Mouse (Mus musculus) kidney, embryonic 14.5 days (tissue): ENCODE results near the gene Cldn13. TPM values are rescaled to one million over a fixed set of nuclear protein-coding genes. Genes with fewer than 3 reads are reported as not detected.
A peak's percentile ranks its signal among the peaks of the same experiment; 100 is the strongest.

Source experiments
- ATAC-seq: fragments of 200-750 bp; cut with Nextera tagmentation; 2 replicates; pipeline ENCODE4 v1.8.0; 2017; ENCODE audit warnings: moderate number of reproducible peaks, mild to moderate bottlenecking, moderate TSS enrichment, moderate library complexity; ENCODE audit not compliant: low FRiP score, low TSS enrichment
- H3K27ac ChIP-seq: fragments of 300-500 bp; sonication (generic); 2 replicates; pipeline ENCODE4 v1.5.1; 2014; ENCODE audit warnings: low read depth, mild to moderate bottlenecking, low read length, moderate library complexity, mixed read lengths
- H3K27me3 ChIP-seq: fragments of 300-500 bp; sonication (generic); 2 replicates; pipeline ENCODE4 v1.6.1; 2014; ENCODE audit warnings: mild to moderate bottlenecking, low read length; ENCODE audit not compliant: control insufficient read depth, insufficient read depth
- H3K36me3 ChIP-seq: fragments of 300-500 bp; sonication (generic); 2 replicates; pipeline ENCODE4 v1.6.1; 2014; ENCODE audit warnings: low read length, mixed read lengths; ENCODE audit not compliant: control insufficient read depth, insufficient read depth
- H3K4me1 ChIP-seq: fragments of 300-500 bp; sonication (generic); 2 replicates; pipeline ENCODE4 v1.6.1; 2014; ENCODE audit warnings: low read length, mixed read lengths; ENCODE audit not compliant: control insufficient read depth, insufficient read depth
- H3K4me2 ChIP-seq: fragments of 300-500 bp; sonication (generic); replicated peaks from 2 replicates; pipeline ENCODE4 v1.6.1; 2014; ENCODE audit warnings: low read depth, mild to moderate bottlenecking, low read length
- H3K4me3 ChIP-seq: fragments of 300-500 bp; sonication (generic); 2 replicates; pipeline ENCODE4 v1.5.1; 2014; ENCODE audit warnings: mild to moderate bottlenecking, low read length
- H3K9ac ChIP-seq: fragments of 300-500 bp; sonication (generic); 2 replicates; pipeline ENCODE4 v1.6.1; 2014; ENCODE audit warnings: low read depth, mild to moderate bottlenecking, low read length, moderate library complexity
- H3K9me3 ChIP-seq: fragments of 300-500 bp; sonication (generic); 2 replicates; pipeline ENCODE4 v1.6.1; 2016; ENCODE audit warnings: low read length; ENCODE audit not compliant: control insufficient read depth
- WGBS: fragments of 180-500 bp; shearing (Covaris S2); extraction: QIAGEN DNeasy Blood & Tissue Kit; methylation state at CpG from one replicate; pipeline ENCODE4 v1.1.7; 2014; 5-methylcytosine and 5-hydroxymethylcytosine counted together
- polyA plus RNA-seq: library from polyadenylated mRNA; unstranded; fragments of >200 nt; fragmentation: Nextera tagmentation; extraction: Ambion mirVana; gene quantifications from 2 replicates; pipeline ENCODE4 v1.2.1, GENCODE M21; 2014

Cldn13 gene
- polyA plus RNA-seq, 1 experiment from 2014 or later = 0.20 TPM

DNA sequence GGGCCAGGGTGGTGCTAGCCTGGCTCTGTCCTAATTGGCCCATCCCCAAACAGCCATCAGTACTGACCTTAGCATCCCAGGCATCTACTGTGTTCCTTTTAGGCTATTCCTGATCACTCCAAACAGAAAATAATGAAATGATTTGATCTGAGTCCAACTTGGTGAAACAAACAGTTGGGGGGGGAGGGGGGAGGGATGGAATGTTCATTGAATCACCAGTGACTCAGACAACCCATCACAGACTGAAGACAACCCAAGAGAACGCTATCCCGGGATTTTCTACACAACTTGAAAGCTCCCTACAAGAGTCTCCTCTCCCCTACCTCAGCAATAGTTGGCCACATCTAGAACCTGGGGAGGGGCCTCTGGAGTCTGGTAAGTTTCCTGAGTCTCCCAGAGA lies 3.4 kb downstream of the Cldn13 start:
- Histone ChIP-seq H3K4me2 (no peak overlapping the region), H3K27me3 (no peaks in the 10 kb centered on the region), H3K4me3 (no peak overlapping the region), H3K27ac (no peak overlapping the region), H3K36me3 (no peaks in the 10 kb centered on the region), H3K4me1 (no peaks in the 10 kb centered on the region), H3K9me3 (no peaks in the 10 kb centered on the region), H3K9ac (no peak overlapping the region)
- no peak for ATAC-seq
- 93% methylated on average over 2 of the region's 2 CpGs for WGBS

DNA sequence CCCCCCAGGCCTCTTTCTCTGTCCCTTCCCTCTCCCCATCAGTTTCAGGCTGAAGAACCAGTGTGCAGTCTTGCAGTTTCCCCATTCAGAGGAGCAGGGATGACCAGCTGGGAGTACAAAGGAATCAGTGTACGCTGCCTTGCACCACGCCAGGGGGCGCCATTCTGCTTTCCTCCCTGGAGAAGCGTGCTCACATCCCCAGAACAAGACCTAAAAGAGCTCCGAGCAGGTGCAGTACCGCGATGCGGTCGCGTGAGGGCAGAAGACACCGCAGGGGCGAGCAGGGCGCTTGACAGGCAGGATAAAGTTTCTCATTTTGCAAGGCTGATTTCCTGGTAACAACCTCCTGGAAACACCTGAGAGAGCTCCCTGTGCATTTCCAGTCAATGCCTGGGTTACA lies 8.2 kb downstream of the Cldn13 start:
- H3K9ac ChIP-seq = no peak overlapping the region
- no peak overlapping the region for H3K27ac ChIP-seq
- 2% methylated on average over 13 of the region's 13 CpGs for WGBS

DNA sequence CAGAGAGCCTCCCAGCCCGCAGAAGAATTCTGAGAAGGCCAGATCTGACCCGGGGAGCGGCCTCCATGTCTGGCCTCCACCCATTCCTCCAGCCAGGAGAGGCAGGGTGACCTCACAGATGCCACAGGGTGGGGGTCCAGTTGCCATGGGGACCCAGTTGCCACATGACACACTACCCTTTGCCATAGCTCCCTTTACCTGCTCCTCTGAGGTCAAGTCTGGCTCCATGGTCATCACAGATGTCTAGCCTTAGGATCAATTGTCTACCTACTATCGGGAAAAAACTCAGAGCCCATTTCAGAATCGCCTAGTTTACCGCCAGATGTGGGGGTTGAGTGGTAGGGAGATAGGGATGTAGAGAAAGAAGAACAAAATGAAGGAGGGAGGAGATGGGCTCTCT lies 8.7 kb downstream of the Cldn13 start, which contains the start of gene Tmem270:
TSS of gene Tmem270 (minus strand) at position 101 of the 400 bp plus-strand sequence.
- Histone ChIP-seq H3K9me3 (no peaks in the 10 kb centered on the region), H3K9ac (no peak within 1 kb of the TSS)
- peak; percentile 20; the same call in 1 of the 2 replicates for ATAC-seq

More for the DNA sequence above, 8.2 kb downstream of the Cldn13 start:
- no peaks in the 10 kb centered on the region for H3K27me3 ChIP-seq
- ATAC-seq = peak; percentile 86
- no peaks in the 10 kb centered on the region for H3K4me1 ChIP-seq
- no peak overlapping the region for H3K4me3 ChIP-seq
- no peaks in the 10 kb centered on the region for H3K9me3 ChIP-seq
- H3K36me3 ChIP-seq = no peaks in the 10 kb centered on the region
- H3K4me2 ChIP-seq = no peak overlapping the region

DNA sequence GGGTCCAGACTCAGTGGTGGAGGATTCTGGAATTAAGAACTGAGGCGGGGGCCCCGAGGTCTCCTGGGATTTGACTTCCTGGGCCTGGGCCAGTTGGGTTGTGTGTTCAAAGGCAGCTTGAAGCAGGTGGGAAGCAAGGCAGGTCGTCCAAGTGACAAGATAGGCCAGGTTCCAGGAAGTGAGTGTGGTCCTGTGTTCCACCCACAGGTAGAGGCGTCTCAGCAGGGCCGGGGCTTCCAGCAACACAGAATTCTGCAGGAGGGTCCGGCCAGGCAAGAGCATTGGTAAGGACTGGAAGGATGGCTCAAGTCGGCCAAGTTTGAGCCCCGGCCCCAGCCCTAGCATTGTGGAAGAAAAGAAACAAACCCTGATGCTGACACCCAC lies 13.7 kb downstream of the Cldn13 start:
- no peak overlapping the region for H3K9ac ChIP-seq
- H3K4me2 ChIP-seq = no peak overlapping the region
- 0 out of 2 replicates have a peak, but pooled peaks cover 3% of the 10 kb centered on the region for H3K4me1 ChIP-seq
- no peaks in the 10 kb centered on the region for H3K36me3 ChIP-seq
- H3K9me3 ChIP-seq = no peaks in the 10 kb centered on the region
- no peak overlapping the region for H3K27ac ChIP-seq
- no peak overlapping the region for H3K4me3 ChIP-seq
- WGBS = 75% methylated on average over 8 of the region's 8 CpGs
- no peaks in the 10 kb centered on the region for H3K27me3 ChIP-seq
- ATAC-seq = no peak

More for the DNA sequence above, 8.7 kb downstream of the Cldn13 start, which contains the start of gene Tmem270:
- H3K4me2 ChIP-seq = no peak within 1 kb of the TSS
- H3K36me3 ChIP-seq = no peaks in the 10 kb centered on the region
- no peaks in the 10 kb centered on the region for H3K27me3 ChIP-seq
- H3K4me3 ChIP-seq = no peak within 1 kb of the TSS
- no peaks in the 10 kb centered on the region for H3K4me1 ChIP-seq
- WGBS = 85% methylated on average over 6 of the region's 6 CpGs
- H3K27ac ChIP-seq = no peak within 1 kb of the TSS

DNA sequence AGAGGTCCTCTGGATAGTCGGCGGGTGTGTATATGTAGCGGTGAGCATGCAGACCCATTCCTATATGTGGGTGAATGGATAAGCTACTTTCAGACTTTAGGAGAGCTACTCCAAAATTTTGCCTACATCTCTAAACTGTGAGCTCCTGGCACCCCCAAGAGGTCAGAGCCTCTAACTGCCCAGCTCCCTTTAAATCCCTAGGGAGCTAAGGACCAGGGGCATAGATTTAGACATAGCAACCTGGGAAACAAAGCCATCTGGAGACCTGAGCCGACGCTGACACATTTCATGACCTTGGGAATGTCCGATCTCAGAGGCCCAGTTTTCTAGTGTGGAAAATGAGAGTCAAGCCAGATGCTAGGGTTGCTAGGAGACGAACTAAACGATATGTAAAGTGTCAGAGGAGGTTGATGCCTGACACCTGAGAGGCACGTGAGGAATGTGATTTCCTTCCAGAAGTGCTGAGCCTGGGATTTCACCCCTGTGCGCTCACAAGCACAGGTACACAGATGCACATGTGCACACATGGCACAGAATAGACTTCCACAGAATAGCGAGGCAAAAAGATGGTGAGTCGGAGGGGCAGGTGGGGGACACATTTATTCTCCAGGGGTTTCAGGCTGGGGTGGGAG lies 14.2 kb downstream of the Cldn13 start:
- ATAC-seq = peak; percentile 64; the same call in 1 of the 2 replicates
- Histone ChIP-seq H3K9me3 (no peaks in the 10 kb centered on the region), H3K4me3 (no peak overlapping the region), H3K4me2 (no peak overlapping the region), H3K27ac (no peak overlapping the region), H3K27me3 (no peaks in the 10 kb centered on the region), H3K36me3 (no peaks in the 10 kb centered on the region), H3K4me1 (0 out of 2 replicates have a peak, but pooled peaks cover 3% of the 10 kb centered on the region), H3K9ac (no peak overlapping the region)
- WGBS = 40% methylated on average over 12 of the region's 12 CpGs

DNA sequence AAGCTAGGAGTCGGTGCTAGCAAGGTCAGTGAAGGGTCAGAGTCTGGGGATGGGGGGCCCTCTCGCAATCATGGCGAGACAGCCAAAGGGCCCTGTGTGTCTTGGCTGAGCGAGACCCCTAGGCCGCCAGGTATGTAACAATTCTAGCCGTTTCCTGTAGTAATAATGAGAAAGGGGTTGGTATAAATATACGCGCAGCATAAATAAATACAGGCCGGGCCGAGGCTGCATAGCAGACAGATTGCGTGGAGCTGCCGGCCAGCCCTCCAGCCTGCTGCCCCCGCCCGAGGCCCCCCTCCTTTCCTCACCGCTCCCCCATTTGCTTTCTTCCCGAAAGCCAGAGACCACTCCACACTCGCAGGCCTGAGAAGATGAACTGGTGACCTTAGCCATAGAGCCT lies 17.7 kb downstream of the Cldn13 start:
- Histone ChIP-seq H3K36me3 (no peaks in the 10 kb centered on the region), H3K9ac (no peak overlapping the region), H3K4me1 (0 out of 2 replicates have a peak, but pooled peaks cover 3% of the 10 kb centered on the region), H3K4me2 (no peak overlapping the region), H3K27me3 (no peaks in the 10 kb centered on the region), H3K27ac (no peak overlapping the region), H3K9me3 (no peaks in the 10 kb centered on the region), H3K4me3 (no peak overlapping the region)
- ATAC-seq = no peak
- WGBS = 59% methylated on average over 17 of the region's 17 CpGs

DNA sequence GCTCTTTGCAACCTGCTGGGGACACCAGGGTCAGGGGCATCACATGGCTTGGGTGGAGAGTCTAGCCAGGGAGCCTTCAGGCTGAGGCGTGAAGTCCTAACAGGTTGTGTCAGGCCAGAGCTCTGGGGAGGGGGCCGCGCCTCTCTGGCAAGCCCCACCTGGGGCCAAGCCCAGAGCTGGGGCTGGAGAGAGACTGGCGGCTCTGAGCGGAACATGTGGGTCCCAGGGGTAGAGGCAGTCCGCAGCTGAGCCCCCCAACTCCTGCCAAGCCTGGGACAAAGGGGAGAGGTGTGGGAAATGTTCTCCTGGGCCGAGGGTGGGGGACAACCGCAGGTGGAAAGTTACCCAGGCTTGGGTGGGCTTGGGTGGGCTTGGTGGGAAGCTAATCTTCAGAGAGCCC lies 18.4 kb downstream of the Cldn13 start:
- no peaks in the 10 kb centered on the region for H3K27me3 ChIP-seq
- no peaks in the 10 kb centered on the region for H3K36me3 ChIP-seq
- no peak overlapping the region for H3K4me2 ChIP-seq
- no peaks in the 10 kb centered on the region for H3K9me3 ChIP-seq
- no peak overlapping the region for H3K9ac ChIP-seq
- 0 out of 2 replicates have a peak, but pooled peaks cover 3% of the 10 kb centered on the region for H3K4me1 ChIP-seq
- H3K27ac ChIP-seq = no peak overlapping the region
- ATAC-seq = no peak
- no peak overlapping the region for H3K4me3 ChIP-seq
- WGBS = 87% methylated on average over 8 of the region's 8 CpGs

DNA sequence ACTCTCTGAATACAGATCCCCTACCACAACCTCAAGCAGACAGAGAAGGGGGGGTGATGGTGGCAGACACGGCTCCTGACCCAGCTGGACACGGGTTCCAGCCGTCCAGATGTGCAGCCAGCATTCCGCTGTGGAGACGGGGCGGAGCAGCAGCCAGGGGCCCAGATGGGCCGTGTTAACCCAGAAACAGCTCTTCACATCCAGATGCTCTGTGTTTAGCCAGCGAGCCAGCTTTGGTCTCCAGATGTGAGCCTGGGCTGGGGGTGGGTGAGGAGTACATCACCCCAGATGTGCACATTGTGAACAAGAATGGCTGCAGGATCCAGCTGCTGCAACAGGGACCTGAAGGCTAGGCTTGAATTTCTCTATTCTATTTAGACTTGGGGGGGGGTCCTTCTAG lies 20.0 kb downstream of the Cldn13 start:
- no peaks in the 10 kb centered on the region for H3K9me3 ChIP-seq
- no peak overlapping the region for H3K9ac ChIP-seq
- H3K4me2 ChIP-seq = no peak overlapping the region
- H3K36me3 ChIP-seq = no peaks in the 10 kb centered on the region
- WGBS = 46% methylated on average over 8 of the region's 8 CpGs
- ATAC-seq = no peak
- no peak overlapping the region for H3K27ac ChIP-seq
- 0 out of 2 replicates have a peak, but pooled peaks cover 3% of the 10 kb centered on the region for H3K4me1 ChIP-seq
- H3K4me3 ChIP-seq = no peak overlapping the region
- H3K27me3 ChIP-seq = no peaks in the 10 kb centered on the region

DNA sequence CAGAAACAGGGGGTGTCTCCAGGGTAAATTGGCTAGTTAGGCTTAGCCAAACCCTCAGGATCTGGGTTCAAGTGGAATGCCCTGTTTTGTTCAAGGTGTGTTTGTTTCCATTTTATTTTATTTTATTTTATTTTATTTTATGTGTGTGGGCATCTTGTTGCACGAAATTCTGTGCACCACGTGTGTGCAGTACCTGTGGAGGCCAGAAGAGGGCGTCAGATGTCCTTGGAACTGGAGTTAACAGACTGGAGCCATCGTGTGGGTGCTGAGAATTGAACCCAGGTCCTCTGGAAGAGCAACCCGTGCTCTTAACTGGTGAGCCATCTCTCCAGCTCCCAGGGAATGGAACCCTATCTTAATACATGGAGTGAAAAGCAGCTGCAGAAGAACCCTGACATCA lies 22.6 kb downstream of the Cldn13 start:
- Histone ChIP-seq H3K9me3 (no peaks in the 10 kb centered on the region), H3K9ac (no peak overlapping the region), H3K27ac (no peak overlapping the region), H3K4me2 (no peak overlapping the region), H3K36me3 (no peaks in the 10 kb centered on the region), H3K4me1 (no peaks in the 10 kb centered on the region), H3K27me3 (no peaks in the 10 kb centered on the region), H3K4me3 (no peak overlapping the region)
- no peak for ATAC-seq
- WGBS = 79% methylated on average over 5 of the region's 5 CpGs
